Mouse (Mus musculus) heart, adult 2 months (tissue): ENCODE results near the gene Tbc1d22a.

Source experiments
- CTCF ChIP-seq: fragments of 200-600 bp; IDR thresholded peaks from 2 replicates; pipeline ENCODE4 v1.8.1; 2022; ENCODE audit warnings: antibody characterized with exemption, mild to moderate bottlenecking, moderate library complexity
- POLR2A ChIP-seq: fragments of 200-500 bp; IDR thresholded peaks from 2 replicates; pipeline ENCODE4 v1.6.1; 2011; ENCODE audit warnings: mild to moderate bottlenecking, low read depth, low read length, control low read depth; ENCODE audit not compliant: insufficient read depth

DNA sequence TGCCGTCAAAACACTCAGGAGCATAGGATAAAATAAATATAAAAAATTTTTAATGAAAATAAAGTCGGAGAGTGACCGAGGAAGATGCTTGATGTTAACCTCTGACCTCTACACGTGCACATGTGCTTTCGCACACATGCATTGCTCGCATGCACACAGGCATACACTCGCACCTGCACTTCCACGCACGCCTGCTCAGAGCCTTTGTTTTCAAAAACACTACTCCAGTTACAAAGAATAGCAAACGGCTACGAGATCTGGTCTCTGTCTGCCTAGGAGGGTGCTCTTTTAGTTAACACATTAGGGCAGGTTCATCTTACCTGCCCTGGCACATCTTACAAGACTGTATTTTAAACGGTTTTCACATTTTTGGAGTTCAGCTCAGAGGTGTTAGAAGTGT, 42.9 kb upstream of the Tbc1d22a start:
- no peak for TF ChIP-seq POLR2A
- no peak for TF ChIP-seq CTCF
